Mouse (Mus musculus): Measurements from ENCODE around the gene Basp1.
"Not testable (repeated sequence)": the region's sequence is repeated elsewhere in the genome, so short reads cannot be mapped to it uniquely, and the experiment has no call there.

Gene Basp1

DNA sequence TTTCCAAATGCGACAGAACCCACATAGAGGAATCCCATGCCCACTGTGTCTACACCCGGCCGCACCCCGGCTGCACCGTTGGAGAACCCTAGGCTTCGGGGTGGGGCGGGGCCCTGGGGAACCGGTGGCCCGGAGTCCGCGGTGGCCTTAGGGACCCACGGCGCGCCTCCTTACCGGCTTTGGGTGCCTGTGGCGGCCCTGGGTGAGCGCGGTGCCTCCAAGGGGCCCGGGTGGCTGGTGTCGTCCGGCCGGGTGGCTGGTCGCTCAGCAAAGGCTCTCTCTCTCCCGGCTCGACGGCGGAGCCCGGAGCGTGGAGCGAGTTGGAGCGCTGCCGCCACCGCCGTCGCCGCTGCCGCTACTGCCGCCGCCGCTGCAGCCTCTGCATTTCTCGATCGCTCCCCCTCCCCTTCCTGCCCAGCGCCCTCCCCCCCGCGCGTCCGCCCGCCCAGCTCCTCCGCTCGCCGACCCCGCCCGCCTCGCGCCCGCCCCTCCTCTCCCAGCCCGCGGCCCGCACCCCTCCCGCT, at the start of gene Basp1:
TSS of gene Basp1 (minus strand) at position 387 of the 524 bp plus-strand sequence.
- no peak for DNase-seq (ENCODE audit: low spot score in 2 of 2)

DNA sequence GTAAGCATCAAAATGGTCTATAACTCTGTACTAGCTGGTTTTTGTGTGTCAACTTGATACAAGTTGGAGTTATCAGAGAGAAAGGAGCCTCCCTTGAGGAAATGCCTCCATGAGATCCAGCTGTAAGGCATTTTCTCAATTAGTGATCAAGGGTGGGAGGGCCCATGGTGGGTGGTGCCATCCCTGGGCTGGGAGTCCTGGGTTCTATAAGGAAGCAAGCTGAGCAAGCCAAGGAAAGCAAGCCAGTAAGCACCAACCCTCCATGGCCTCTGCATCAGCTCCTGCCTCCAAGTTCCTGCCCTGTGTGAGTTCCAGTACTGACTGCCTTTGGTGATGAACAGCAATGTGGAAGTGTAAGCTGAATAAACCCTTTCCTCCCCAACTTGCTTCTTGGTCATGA, 49.5 kb upstream of the Basp1 start:
- not testable (repeated sequence) for DNase-seq (ENCODE audit: low spot score in 2 of 2)

DNA sequence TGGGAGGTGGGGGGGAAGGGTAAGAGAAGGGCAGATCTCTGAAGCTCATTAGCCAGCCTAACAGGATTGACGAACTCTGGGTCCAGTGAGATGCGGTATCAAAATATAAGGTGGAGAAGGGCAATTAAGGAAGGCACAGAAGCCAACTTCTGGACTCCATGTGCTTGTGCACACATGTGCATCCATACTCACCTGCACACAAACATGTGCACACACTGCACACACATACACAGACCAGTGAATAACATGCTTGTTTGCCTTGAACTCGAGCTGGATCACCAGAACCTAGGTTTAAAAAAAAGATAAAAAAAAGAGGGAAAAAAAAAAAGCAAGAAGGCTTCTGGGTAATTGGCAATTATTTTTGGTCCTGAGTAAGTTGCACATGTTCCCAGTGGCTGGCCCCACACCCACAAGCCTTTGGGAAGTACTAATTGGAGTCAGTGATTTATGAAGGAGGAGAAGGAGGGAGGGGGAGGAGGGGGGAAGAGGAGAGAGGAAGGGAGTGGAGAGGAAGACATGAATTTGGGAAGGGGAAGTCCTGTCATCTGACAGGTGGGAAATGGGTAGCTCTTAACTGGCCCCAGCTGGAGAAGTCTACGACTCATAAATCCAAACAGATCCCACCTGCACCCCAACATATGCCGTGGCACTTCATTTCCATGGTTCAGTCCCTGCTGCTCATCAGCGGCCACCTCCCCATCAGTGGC, 48.6 kb upstream of the Basp1 start:
- DNase-seq (ENCODE audit: low spot score in 2 of 2), result no peak

DNA sequence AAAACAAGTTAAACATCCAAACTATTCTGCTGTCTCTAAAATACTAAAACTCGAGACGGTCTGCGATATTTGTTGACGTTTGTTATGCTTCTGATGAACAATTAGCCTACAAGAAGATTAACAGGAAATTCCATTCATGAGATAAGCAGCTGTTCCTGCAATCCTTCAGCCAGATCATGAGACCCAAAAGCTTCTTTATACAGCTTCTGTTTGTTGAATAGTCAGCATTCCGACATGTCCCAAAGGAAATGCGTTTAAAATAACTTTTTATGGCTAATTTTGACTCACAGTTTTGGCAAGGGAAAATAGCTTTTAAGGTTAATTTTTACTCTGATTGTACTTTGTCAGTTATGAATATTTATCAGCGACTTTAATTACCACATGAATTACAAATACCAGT, 46.3 kb upstream of the Basp1 start:
- no peak for DNase-seq (ENCODE audit: low spot score in 2 of 2)

DNA sequence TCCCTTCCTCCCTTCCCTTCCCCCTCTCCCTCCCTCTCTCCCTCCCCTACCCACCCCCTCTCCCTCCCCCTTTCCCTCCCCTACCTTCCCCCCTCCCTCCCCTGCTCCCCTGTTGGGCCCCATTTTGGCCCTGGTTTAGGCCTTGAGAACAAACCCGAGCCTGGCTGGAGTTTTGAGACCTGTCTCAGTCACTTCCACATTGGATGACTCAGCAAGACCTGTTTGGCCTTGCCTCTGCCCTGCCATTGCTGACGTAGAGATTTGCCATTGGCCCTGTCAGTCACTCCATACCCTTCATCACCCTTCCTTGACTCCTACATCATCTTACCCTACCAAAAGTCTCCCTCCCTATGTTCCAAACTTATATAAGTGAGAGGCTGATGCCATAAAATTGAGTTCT, 43.9 kb upstream of the Basp1 start:
- no peak for DNase-seq (ENCODE audit: low spot score in 2 of 2)

DNA sequence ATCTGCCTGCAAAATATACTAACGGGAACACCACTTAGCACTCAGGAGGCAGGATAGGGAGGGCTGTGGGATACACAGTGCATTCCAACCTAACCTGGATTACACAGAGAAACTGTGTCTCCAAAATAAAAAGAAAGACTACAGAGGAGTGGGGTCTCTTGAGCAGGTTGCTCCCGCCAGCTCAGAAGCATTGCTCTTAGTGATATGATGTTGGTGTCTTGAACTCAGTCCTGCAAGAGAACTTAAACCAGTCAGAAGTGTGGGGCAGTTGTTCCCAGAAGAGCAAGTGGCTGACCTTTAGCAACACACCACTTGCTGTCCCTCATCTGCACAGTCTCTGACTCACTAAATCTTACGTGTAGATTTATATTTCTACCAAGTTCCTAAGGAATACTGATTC, 40.0 kb upstream of the Basp1 start:
- DNase-seq (ENCODE audit: low spot score in 2 of 2), result no peak

DNA sequence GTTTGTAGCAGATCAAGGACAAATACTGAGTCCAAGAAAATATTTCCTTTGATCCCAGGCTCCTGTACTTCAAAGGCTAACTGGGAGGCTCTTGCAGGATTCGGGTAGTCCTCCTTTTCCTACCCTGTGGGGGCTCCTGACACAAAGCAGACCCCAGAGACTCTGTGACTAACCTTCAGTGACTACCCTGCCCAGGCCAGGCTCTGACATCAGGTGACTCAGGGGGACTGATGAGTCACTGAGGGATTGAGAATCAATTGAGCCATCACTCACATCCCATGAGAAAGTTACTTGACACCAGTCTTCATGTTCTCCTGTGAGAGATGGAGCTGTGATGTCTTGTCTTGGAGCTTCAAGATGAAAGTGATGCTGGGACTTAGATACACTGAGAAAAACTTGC, 35.8 kb upstream of the Basp1 start:
- no peak for DNase-seq (ENCODE audit: low spot score in 2 of 2)

DNA sequence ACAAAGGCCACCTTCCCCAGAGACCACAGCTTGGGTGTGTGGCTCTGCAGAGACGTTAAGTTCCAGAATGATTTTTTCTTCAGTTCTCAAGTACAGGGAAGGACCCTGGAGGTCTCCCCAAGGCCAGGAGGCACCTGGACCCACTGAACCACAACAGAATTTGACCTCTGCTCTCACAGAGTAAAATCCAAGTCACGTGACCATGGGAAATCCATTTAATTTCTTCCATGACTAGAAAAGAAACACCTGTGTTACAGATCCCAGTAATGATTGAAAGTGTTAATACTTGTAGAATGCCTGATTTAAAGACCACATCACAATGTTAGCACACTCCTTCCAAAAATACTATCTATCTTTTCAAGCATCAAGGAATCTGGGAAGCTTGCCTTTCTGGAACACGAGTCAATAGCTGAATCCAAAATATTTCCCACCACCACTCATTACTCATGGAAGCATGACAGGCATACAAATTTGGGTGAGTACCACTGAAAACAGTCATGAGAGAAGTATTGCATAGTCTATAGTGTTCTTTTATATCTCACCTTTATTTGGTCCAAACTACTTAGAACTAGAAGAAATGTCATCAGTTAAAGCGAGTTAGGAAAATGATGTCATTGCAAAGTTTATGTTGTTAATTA, 35.3 kb upstream of the Basp1 start:
- DNase-seq (ENCODE audit: low spot score in 2 of 2), result no peak

DNA sequence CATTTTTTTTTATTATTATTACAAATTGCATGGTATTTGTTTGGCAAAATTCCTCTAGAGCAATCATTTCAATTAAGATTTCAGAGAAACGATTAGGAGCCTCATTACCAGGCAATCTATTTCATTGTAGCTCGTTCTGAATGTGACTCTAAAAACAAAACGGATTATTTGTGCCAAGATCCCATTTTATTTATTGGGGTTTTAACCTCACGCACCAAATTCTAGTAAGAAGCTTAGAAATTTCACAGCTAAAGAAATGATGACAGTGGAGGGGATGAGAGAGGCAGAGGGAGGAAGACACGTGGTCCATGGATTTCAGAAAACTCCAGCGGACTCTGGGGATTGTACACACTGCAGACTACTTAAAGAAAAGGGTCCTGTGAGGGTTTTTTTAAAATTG, 33.6 kb upstream of the Basp1 start:
- no peak for DNase-seq (ENCODE audit: low spot score in 2 of 2)

DNA sequence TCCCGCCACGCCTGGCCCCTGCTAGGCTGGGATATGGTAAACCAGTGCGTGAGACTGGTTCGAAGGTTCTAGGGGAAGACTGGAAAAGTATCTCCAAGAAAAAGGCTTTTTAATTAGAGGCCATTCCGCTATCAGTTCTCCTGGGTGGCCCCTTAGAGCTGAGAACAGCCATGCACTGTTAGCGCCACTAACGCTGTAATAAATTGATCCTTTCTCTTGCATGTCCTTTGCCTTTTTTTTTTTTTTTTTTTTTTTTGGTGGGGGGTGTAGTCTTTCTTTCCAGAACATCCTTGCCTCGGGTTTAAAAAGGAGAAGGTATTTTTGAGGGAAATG, 32.6 kb upstream of the Basp1 start:
- DNase-seq (ENCODE audit: low spot score in 2 of 2), result no peak

DNA sequence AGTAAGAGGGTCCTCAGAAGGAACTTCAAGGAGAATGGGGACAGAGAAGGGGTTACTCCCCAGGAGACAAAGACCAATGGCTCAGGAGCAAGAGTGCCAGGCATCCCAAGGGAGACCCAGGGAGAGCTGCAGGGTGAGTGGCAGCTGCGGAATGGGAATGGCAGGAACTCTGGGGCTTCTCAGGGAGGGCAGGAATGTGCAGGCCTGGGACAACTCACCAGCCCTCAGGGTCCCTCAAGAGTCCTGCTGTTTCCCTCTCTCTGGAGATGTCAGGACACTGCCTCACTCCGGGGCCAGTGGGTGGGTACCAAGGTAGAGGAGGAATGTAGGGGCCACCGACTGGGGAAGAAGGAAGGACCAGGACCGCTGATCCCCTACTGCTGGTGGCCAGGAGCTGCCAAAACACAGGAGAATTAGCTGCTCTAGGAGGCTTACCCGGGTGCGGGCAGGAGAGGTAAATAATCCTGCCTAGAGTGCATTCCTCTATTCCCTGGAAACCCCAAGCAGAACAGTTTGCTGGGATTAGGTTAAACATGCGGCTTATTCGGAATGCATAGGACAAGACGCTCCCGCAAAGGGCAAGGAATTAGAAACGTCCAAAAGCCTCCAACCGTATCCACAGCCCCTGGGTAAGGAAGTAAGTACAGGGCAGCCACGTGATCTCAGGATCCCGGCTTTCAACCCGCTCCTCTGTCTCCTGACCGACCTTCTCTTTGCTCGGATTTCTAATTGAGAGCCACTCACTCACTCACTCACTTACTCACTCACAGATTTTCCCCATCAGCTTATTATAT, 32.0 kb upstream of the Basp1 start:
- DNase-seq (ENCODE audit: low spot score in 2 of 2), result no peak

DNA sequence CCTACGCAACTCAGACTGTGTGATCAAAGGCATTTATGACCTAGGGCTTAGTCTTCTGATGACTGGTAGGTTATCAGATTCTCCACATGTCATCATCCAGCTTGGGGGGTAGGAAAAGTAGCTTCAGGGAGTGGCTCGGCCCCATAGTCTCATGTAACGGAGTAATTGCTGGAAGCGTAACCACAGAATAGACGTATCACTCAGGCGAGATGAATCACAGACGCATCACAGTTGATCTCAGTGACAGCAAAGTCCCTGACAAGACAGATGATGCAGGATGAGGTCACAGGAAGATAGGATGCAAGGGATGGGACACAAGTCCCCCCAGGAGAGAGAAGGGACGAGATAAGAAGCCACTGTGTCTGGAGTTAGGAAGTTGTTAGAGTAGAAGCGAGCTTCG, 30.6 kb upstream of the Basp1 start:
- no peak for DNase-seq (ENCODE audit: low spot score in 2 of 2)

DNA sequence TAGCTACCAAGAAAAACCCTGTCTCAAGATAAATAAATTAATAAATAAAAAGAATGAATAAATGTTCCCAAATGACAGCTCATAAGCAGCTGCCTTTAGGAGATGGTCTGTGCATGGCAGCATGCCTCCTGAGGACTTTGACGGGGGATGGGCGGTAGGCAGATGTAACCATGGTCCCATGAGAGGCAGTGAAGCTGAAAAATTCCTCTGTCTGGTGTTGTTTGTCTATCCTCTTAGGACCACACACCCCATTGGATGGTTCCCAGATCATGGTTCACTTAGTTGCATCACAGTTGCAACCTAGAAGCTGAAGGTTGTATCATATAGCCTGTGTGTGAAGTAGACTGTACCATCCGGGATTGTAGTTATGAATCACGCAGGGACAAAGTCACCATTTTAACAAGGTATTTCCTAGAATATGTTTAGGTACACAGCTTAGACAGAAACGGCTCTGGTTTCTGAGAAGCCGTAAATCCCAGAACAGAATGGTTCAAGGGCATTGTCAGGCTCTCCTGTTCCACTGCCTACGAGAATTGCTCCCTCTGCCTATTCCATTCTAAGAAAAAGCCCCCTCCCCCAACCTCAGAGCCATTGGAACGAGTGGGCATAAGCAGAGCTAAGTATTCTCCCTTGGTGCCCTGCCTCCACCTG, 29.7 kb upstream of the Basp1 start:
- no peak for DNase-seq (ENCODE audit: low spot score in 2 of 2)

DNA sequence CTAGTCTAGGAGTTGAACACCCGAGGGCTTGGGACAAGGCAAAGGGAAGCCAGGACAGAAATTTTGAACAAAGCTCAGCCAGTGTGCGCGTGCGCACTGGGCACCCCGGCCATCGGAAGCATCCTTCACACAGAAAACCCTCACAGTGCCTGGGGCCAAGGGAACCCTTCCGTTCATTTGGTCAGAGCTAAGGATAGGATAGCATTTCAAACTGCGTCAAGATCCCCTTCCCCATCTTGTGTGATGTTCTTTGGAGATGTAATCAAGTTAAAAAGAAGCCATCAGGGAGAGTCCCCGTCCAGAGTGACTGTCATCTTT, 28.3 kb upstream of the Basp1 start:
- DNase-seq (ENCODE audit: low spot score in 2 of 2), result no peak

DNA sequence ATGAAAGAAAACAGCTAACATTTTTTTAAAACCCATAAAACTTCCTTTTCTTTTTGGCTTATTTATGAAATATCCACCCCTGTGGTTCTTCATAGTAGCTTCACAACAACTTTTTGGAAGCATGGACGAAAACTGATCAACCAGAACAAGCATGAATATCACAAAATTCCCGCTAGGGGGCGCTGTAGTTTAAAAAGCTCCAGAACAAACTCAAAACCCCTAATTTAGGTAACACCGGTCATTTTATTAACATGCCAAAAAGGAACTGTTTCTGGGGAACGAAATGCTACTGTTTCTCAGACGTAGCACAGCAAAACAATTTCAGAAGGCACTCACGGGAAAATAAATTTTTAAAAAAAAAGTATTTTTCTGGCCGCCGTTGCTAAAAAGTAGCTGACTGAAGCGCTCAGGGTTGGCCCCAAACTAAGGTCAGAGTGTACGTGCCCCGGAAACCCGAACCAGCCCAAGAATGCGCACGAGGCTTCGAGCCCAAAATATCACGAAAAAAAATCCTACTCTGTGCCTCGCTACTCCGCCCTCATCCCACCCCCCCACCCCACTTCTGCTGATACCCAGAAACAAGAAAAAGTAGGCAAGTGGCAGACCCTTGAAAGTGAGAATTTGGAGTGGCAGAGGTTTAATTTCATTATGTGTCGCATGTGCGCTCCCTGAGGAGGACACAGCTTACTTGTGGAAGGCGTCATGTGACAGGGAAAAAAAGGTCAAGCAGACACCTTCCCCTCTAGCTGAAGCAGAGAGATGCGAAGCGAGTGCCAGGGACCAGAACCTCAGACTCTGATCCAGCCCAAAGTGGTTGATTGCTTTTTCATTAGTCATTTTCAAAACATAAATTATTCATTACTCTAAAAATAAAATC, 27.7 kb upstream of the Basp1 start:
- DNase-seq (ENCODE audit: low spot score in 2 of 2), result peak in 1 of 2 experiments; percentile 28

DNA sequence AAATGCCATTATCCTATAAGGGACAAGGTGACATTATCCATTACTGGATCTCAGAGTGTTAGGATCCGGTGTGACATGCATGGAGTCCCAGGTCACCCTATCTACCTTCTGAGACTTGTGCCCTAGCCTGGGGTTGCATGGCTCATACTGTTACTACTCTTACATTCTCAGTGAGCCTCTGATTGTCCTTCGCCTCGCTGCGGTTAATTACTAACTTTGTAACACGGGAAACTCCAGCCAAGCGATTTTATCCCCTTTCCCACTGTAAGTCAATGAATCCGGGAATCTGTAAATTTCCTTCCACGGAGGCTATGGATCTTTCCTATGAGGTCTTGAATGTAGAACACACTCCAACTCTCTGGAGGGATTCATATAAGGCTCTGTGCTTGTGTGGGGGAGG, 26.8 kb upstream of the Basp1 start:
- DNase-seq (ENCODE audit: low spot score in 2 of 2), result no peak

DNA sequence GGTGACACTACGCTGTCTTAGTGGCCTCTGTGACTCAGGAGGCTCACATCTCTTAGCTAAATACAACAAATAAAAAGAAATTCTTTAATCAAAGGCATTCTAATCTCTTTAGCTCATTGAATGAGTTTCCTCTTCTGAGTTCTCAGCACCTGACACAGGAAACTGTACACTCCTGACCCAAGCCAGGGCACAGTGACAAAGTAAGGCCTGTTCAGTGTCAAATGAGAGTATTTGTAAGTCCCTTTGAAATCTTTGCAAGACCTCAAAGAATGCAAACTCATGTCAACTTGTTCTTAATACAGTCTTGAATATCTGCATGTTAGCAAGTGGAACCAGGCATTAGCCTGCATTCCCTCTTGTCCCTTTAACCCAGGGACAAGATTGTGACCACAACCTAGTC, 18.8 kb upstream of the Basp1 start:
- DNase-seq (ENCODE audit: low spot score in 2 of 2), result no peak

DNA sequence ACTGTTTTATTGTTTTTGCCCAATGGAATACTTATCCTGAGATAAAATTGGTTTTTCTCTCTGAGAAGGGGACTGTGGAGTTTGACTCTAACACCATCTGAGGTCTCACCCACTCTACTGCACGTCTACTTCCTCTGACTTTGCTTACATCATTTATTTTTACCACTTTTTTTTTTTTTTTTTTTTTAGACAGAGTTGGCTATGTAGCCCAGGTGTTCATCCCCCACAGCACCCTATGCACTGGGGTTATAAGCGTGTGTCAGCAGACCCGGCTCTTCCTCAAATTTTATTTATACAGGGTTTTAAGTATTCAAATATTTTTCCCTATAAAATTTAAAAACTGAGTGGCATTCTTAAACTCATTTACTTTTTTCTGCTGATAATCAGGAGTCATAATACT, 16.6 kb upstream of the Basp1 start:
- no peak for DNase-seq (ENCODE audit: low spot score in 2 of 2)

DNA sequence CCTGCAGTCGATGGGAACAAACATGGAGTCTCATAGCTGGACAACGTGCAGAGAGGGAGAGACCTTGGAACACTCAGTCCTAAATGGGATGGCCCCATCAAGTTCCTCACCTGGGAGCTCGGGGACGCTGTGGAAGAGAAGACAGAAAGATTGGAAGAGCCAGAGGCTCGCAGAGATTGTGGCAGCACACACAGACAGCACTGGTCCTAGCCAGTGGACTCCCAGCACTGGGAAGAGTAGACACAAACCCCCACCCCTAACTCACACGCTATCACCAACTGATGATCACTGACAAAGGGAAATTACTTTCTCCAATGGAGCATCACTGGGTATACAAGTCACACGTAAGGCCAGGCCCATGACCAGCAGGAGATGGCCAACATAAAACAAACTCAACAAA, 15.4 kb upstream of the Basp1 start:
- DNase-seq (ENCODE audit: low spot score in 2 of 2), result no peak

DNA sequence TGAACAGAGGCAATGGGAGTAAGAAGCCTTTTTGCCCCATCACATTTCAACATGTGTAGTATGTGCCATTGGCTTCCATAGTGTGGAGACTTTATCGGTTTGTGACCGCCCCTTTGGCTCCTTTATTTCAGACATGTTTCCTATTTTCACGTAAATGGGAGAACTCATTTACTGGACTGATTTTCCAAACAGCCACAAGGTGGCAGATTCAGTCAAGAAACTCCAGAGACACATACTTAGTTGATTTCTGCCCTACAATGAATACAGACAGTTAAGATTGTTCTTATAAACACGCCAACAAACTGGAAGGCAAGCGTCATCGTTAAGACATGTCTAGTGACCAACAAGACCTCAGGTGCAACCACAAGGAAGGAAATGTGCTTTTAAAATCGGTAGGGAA, 15.0 kb upstream of the Basp1 start:
- DNase-seq (ENCODE audit: low spot score in 2 of 2), result no peak

DNA sequence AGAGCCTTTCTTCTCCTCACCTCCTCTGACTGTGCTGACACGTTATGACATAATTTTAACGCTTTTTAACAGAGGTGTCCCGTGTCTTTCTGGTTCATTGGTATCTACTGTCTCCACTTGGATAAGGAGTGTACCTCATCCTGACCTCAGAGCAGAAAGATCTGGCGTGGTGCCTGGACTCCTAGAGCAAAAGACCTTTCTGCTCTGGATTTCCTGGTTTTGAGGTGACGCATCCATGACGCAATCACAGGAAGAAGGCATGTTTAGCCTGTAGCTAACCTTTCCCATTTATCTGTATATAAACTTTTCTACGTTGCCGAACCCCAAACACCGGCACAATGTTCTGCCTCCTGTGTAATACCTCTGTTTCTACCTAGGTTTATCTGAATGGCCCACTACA, 6.7 kb upstream of the Basp1 start:
- no peak for DNase-seq (ENCODE audit: low spot score in 2 of 2)

DNA sequence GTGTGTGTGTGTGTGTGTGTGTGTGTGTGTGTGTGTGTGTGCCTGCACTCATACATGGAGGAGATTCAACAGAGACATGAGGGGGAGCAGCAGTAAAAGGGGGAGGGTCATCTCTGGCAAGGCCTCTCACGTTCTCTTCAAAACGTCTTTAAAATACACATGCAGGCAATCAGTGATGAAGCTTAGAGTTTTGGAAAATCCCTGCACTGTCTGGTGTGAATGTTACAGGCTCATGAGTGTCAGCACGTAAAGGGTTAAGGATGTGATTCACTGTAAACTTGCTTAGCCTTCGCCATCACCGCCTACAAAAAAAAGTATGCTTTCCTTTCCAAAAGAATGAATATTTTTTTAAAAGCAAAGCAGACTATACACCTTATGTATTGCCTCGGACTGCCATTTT, 2.8 kb upstream of the Basp1 start:
- no peak for DNase-seq (ENCODE audit: low spot score in 2 of 2)
